Mouse (Mus musculus) limb, embryonic 13.5 days (tissue): ENCODE data around the gene Gm13272. TPM values are rescaled to one million over a fixed set of nuclear protein-coding genes. Genes with fewer than 3 reads are reported as not detected.
"Not testable (repeated sequence)": the region's sequence is repeated elsewhere in the genome, so short reads cannot be mapped to it uniquely, and the experiment has no call there.

Source experiments
- ATAC-seq: fragments of 200-750 bp; cut with Nextera tagmentation; 2 replicates; pipeline ENCODE4 v1.8.0; 2017; ENCODE audit warnings: low read depth, moderate number of reproducible peaks, moderate TSS enrichment; ENCODE audit not compliant: low FRiP score
- H3K27ac ChIP-seq: fragments of 300-500 bp; sonication (generic); 2 replicates; pipeline ENCODE4 v1.5.1; 2015; ENCODE audit warnings: inconsistent platforms, mild to moderate bottlenecking, moderate library complexity
- H3K27me3 ChIP-seq: fragments of 300-500 bp; sonication (generic); 2 replicates; pipeline ENCODE4 v1.6.1; 2015; ENCODE audit warnings: mild to moderate bottlenecking, inconsistent platforms
- H3K36me3 ChIP-seq: fragments of 300-500 bp; sonication (generic); 2 replicates; pipeline ENCODE4 v1.6.1; 2015; ENCODE audit warnings: inconsistent platforms, mild to moderate bottlenecking, moderate library complexity
- H3K4me1 ChIP-seq: fragments of 300-500 bp; sonication (generic); 2 replicates; pipeline ENCODE4 v1.6.1; 2015; ENCODE audit warnings: inconsistent platforms
- H3K4me2 ChIP-seq: fragments of 300-500 bp; sonication (generic); replicated peaks from 2 replicates; pipeline ENCODE4 v1.6.1; 2015; ENCODE audit warnings: inconsistent platforms, mild to moderate bottlenecking, moderate library complexity
- H3K4me3 ChIP-seq: fragments of 300-500 bp; sonication (generic); 2 replicates; pipeline ENCODE4 v1.5.1; 2015; ENCODE audit warnings: moderate library complexity, mild to moderate bottlenecking, inconsistent platforms
- H3K9ac ChIP-seq: fragments of 300-500 bp; sonication (generic); 2 replicates; pipeline ENCODE4 v1.6.1; 2015; ENCODE audit warnings: mild to moderate bottlenecking, inconsistent platforms
- H3K9me3 ChIP-seq: fragments of 300-500 bp; sonication (generic); 2 replicates; pipeline ENCODE4 v1.6.1; 2016; ENCODE audit warnings: inconsistent platforms
- WGBS: fragments of 180-500 bp; shearing (Covaris S2); methylation state at CpG from one replicate; pipeline ENCODE4 v1.1.7; 2015; 5-methylcytosine and 5-hydroxymethylcytosine counted together
- polyA plus RNA-seq: library from polyadenylated mRNA; unstranded; fragments of >200 nt; fragmentation: Nextera tagmentation; extraction: Ambion mirVana; gene quantifications from 2 replicates; pipeline ENCODE4 v1.2.1, GENCODE M21; 2015

Gene Gm13272
- polyA plus RNA-seq, 1 experiment from 2014 or later = not detected

- Histone ChIP-seq H3K27ac (peak overlapping the region; percentile 65), H3K4me3 (peak overlapping the region; percentile 40), H3K4me2 (peak overlapping the region; percentile 57)
- WGBS = under 1% methylated on average over 23 of the region's 28 CpGs
- H3K9ac ChIP-seq, ATAC-seq, H3K27me3 ChIP-seq, H3K9me3 ChIP-seq, H3K4me1 ChIP-seq, H3K36me3 ChIP-seq: not testable (repeated sequence)
Measured at GRCm38 (mm10) chr4:88760431-88760830, 19.2 kb upstream of the Gm13272 start.

- not testable (repeated sequence) for H3K9me3 ChIP-seq, H3K36me3 ChIP-seq, H3K4me1 ChIP-seq, H3K27ac ChIP-seq, H3K4me2 ChIP-seq, H3K27me3 ChIP-seq, H3K9ac ChIP-seq, ATAC-seq, H3K4me3 ChIP-seq
- WGBS = 63% methylated on average over 6 of the region's 8 CpGs
Measured at GRCm38 (mm10) chr4:88761776-88762175, 17.9 kb upstream of the Gm13272 start.

GRCm38 (mm10) chr4:88762341-88762740, 17.3 kb upstream of the Gm13272 start:
- peak overlapping the region; percentile 54 for H3K4me2 ChIP-seq
- not testable (repeated sequence) for H3K4me1 ChIP-seq, H3K27me3 ChIP-seq, H3K9ac ChIP-seq, H3K4me3 ChIP-seq, H3K27ac ChIP-seq, H3K9me3 ChIP-seq, ATAC-seq, H3K36me3 ChIP-seq
- WGBS = 49% methylated on average over 9 of the region's 9 CpGs

GRCm38 (mm10) chr4:88763384-88764018, 16.1 kb upstream of the Gm13272 start:
- not testable (repeated sequence) for H3K36me3 ChIP-seq, ATAC-seq, H3K4me1 ChIP-seq, H3K27me3 ChIP-seq, H3K27ac ChIP-seq, H3K9me3 ChIP-seq
- Histone ChIP-seq H3K9ac (peak overlapping the region; percentile 51; the same call in 1 of the 2 replicates), H3K4me3 (peak overlapping the region; percentile 43), H3K4me2 (peak overlapping the region; percentile 59)
- WGBS = 4% methylated on average over 27 of the region's 42 CpGs

- H3K27me3 ChIP-seq, H3K9me3 ChIP-seq, ATAC-seq, H3K36me3 ChIP-seq, H3K4me1 ChIP-seq, H3K4me2 ChIP-seq, H3K4me3 ChIP-seq, H3K9ac ChIP-seq, H3K27ac ChIP-seq: not testable (repeated sequence)
- whole genome bisulfite sequencing = no CpG with 5 or more reads among the region's 32 CpGs
Measured at GRCm38 (mm10) chr4:88773534-88773933, 6.1 kb upstream of the Gm13272 start, which contains the start of gene Gm13290. Gm13290 (plus strand) TSS chr4:88773834.

DNA sequence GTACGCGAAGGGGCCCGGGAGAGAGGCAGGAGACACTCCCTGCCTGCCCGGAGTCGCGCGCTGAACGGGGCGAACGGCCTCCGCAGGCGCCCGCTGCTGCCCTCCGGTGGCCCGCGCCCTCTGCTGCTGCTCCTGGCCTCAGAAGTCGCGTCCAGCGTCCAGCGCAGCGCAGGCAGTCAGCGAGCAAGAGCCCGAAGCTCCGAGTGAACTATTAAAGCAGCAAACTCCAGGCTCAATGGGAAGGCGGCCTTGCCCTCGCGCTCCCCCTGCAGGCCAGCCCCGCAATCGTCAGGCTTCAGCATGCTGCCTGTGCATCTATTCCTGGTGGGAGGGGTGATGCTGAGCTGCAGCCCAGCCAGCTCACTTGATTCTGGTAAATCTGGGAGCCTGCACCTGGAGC, 3.0 kb upstream of the Gm13272 start, which contains the start of gene Gm13289:
TSS of gene Gm13289 (plus strand) at position 301 of the 400 bp plus-strand sequence.
- WGBS = no CpG with 5 or more reads among the region's 29 CpGs
- H3K4me1 ChIP-seq = not testable (repeated sequence)

DNA sequence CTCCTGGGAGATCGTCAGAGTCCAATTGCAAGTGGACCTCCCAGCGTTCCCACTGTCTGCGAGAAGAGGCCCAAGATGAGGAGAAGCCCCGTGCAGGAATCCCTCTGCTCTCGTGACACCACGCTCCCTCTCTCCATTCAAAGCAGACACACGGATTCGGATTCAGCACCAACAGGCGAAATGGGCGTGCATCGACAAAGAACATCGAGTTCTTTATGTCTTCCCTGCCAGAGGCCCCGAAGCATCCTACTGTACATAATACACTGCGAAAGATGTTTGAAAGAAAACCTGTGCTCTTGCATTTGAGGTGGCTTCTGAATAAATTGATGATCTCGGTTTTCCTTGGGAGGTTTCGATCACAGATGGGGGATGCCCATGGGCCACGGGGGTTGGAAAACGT, 670 bp downstream of the Gm13272 start:
- H3K9ac ChIP-seq, H3K27ac ChIP-seq, H3K36me3 ChIP-seq, H3K4me2 ChIP-seq, H3K9me3 ChIP-seq, H3K27me3 ChIP-seq, H3K4me1 ChIP-seq, H3K4me3 ChIP-seq, ATAC-seq: not testable (repeated sequence)
- 59% methylated on average over 11 of the region's 18 CpGs for WGBS

More for the DNA sequence above, 3.0 kb upstream of the Gm13272 start, which contains the start of gene Gm13289:
- H3K27ac ChIP-seq, H3K36me3 ChIP-seq, H3K9ac ChIP-seq, ATAC-seq, H3K27me3 ChIP-seq, H3K9me3 ChIP-seq, H3K4me3 ChIP-seq, H3K4me2 ChIP-seq: not testable (repeated sequence)

- not testable (repeated sequence) for H3K9me3 ChIP-seq, ATAC-seq, H3K27ac ChIP-seq, H3K9ac ChIP-seq, H3K36me3 ChIP-seq, H3K27me3 ChIP-seq, H3K4me1 ChIP-seq
- H3K4me2 ChIP-seq = peak within 1 kb of the TSS; percentile 51
- 23% methylated on average over 5 of the region's 7 CpGs for WGBS
- peak within 1 kb of the TSS; percentile 30 for H3K4me3 ChIP-seq
Measured at GRCm38 (mm10) chr4:88781831-88782230, 2.2 kb downstream of the Gm13272 start, which contains the start of gene Ifnz. Ifnz (plus strand) TSS chr4:88782131.

DNA sequence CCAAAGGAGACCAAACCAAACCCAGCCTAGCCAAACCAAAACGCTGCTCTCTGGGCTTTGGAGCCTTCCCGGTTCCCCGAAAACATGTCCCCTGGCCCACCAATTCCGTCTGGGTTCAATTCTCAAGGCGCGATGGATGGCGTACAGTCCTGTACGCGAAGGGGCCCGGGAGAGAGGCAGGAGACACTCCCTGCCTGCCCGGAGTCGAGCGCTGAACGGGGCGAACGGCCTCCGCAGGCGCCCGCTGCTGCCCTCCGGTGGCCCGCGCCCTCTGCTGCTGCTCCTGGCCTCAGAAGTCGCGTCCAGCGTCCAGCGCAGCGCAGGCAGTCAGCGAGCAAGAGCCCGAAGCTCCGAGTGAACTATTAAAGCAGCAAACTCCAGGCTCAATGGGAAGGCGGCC, 2.7 kb downstream of the Gm13272 start:
- not testable (repeated sequence) for H3K27me3 ChIP-seq, H3K4me1 ChIP-seq, H3K9me3 ChIP-seq, H3K27ac ChIP-seq, H3K36me3 ChIP-seq, ATAC-seq, H3K9ac ChIP-seq
- H3K4me2 ChIP-seq = peak overlapping the region; percentile 51
- WGBS = 0% methylated on average over 13 of the region's 31 CpGs
- peak overlapping the region; percentile 30 for H3K4me3 ChIP-seq

- no CpG with 5 or more reads among the region's 27 CpGs for WGBS
- not testable (repeated sequence) for H3K4me2 ChIP-seq, ATAC-seq, H3K4me1 ChIP-seq, H3K9me3 ChIP-seq, H3K27me3 ChIP-seq, H3K4me3 ChIP-seq, H3K9ac ChIP-seq, H3K27ac ChIP-seq, H3K36me3 ChIP-seq
Measured at GRCm38 (mm10) chr4:88785409-88785808, 5.8 kb downstream of the Gm13272 start, which contains the start of gene Gm13276. Gm13276 (plus strand) TSS chr4:88785709.

DNA sequence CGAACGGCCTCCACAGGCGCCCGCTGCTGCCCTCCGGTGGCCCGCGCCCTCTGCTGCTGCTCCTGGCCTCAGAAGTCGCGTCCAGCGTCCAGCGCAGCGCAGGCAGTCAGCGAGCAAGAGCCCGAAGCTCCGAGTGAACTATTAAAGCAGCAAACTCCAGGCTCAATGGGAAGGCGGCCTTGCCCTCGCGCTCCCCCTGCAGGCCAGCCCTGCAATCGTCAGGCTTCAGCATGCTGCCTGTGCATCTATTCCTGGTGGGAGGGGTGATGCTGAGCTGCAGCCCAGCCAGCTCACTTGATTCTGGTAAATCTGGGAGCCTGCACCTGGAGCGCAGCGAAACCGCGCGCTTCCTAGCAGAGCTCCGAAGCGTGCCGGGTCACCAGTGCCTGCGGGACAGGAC, 8.8 kb downstream of the Gm13272 start, which contains the start of gene Gm13277:
TSS of gene Gm13277 (plus strand) at position 231 of the 400 bp plus-strand sequence.
- not testable (repeated sequence) for H3K27ac ChIP-seq, H3K4me1 ChIP-seq, H3K9me3 ChIP-seq, H3K4me2 ChIP-seq, ATAC-seq, H3K36me3 ChIP-seq, H3K9ac ChIP-seq, H3K4me3 ChIP-seq, H3K27me3 ChIP-seq
- WGBS = 0% methylated on average over 4 of the region's 28 CpGs

DNA sequence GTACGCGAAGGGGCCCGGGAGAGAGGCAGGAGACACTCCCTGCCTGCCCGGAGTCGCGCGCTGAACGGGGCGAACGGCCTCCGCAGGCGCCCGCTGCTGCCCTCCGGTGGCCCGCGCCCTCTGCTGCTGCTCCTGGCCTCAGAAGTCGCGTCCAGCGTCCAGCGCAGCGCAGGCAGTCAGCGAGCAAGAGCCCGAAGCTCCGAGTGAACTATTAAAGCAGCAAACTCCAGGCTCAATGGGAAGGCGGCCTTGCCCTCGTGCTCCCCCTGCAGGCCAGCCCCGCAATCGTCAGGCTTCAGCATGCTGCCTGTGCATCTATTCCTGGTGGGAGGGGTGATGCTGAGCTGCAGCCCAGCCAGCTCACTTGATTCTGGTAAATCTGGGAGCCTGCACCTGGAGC, 11.6 kb downstream of the Gm13272 start, which contains the start of gene Gm13278:
TSS of gene Gm13278 (plus strand) at position 301 of the 400 bp plus-strand sequence.
- not testable (repeated sequence) for H3K27ac ChIP-seq, ATAC-seq, H3K27me3 ChIP-seq, H3K9me3 ChIP-seq, H3K4me1 ChIP-seq, H3K36me3 ChIP-seq, H3K4me2 ChIP-seq, H3K9ac ChIP-seq, H3K4me3 ChIP-seq
- WGBS = no CpG with 5 or more reads among the region's 28 CpGs
